Mouse (Mus musculus): ENCODE results near the gene Entpd1. TPM values are rescaled to one million over a fixed set of nuclear protein-coding genes. Genes with fewer than 3 reads are reported as not detected.

Gene Entpd1
- 0.97 and 3.2 TPM in 2 replicates for polyA plus RNA-seq (2011; ENCODE audit: insufficient read length, low read depth, missing spikeins)

DNA sequence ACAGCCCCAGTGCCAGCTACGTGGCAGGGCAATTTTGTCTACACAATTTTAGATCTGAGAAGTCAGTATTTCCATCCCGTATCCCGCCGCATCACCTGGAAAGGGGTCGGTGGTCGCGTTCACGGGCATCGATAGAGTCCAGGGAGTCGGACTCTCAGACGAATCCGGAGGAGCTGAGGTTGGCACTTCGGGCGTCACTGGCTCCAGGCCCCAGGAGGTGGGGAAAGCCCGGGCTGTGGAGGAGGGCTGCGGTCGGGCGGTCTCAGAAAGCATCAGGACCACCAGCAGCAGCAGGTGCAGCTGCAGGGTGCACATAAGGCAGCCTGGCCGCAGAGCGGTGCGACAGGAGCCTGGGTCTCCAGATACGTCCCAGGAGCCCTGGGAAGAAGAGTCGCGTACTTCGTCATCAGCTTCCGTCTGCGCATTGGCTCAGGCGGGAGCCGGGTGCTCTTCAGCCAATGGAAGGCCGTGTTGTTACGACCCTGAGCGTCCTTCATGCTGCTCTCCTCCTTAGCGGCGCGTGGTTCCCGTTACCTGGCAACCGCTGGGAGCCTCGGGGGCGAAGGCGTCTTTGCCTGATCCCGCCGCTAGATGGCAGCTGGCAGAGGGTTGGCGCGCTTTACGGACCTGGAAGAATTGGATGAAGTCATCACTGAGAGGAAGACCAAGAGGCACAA is at the start of gene Entpd1, which contains the start of gene Tctn3:
Gene Entpd1, plus strand, starts transcription at position 537 of the 677 bp plus-strand sequence.
Gene Tctn3, minus strand, starts transcription at position 404 of the 677 bp plus-strand sequence.
- Histone ChIP-seq H3K4me1 (ENCODE audit: control insufficient read depth, insufficient read depth, low read length) (peaks cover 3% of the 10 kb centered on the region), H3K4me3 (ENCODE audit: insufficient read depth, low read length) (peak within 1 kb of the TSS; percentile 75), H3K27ac (ENCODE audit: insufficient read depth, low read length) (no peak within 1 kb of the TSS)
- TF ChIP-seq CTCF (IDR thresholded peaks at IDR 0.05; ENCODE audit: borderline replicate concordance, insufficient read depth, low read length) (peak; percentile 87), POLR2A (IDR thresholded peaks at IDR 0.05; ENCODE audit: low read depth, low read length) (peak; percentile 68; the same call in 1 of the 2 replicates)

DNA sequence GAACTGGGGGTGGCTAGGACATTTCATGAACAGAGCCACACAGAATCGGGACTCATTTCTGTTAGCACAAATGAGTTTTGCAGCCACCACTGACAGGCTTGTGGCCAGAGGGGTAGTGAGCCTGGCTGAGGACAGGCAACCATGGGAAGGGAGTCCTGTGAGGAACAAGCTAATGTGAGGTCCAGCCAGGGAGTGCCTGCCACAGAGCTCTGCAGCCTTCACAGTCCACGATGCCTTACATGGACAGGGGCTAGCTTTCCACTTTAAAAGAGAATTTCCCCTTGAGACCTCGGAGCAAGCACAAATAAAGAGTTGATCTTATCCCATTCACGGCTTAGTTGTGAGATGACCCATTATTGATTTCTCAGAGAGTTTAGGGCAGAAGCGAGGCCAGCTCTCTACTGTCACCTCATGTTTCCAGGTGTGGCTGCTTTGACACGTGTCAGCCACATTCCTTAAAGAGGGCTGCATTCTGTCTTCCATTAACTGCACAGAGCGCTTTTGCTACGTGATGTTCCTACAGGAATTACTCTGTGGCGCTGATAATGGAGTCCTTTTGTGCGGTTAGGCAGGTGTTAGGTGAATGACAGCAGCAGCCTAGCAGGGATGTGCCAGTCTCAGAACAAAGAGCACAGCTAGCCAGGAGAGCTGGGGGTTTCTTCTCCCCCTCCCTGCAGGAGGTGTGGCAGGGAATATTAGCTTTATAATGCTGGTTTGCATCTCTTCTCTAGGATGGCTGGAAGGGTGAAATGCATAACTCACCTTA is 48.1 kb upstream of the Entpd1 start:
- Histone ChIP-seq H3K4me1 (ENCODE audit: control insufficient read depth, insufficient read depth, low read length) (no peaks in the 10 kb centered on the region), H3K27ac (ENCODE audit: insufficient read depth, low read length) (no peak overlapping the region), H3K4me3 (ENCODE audit: insufficient read depth, low read length) (no peak overlapping the region)
- TF ChIP-seq CTCF (IDR thresholded peaks at IDR 0.05; ENCODE audit: borderline replicate concordance, insufficient read depth, low read length), result no peak
- no peak for TF ChIP-seq POLR2A (IDR thresholded peaks at IDR 0.05; ENCODE audit: low read depth, low read length)

GRCm38 (mm10) chr19:40567616-40568015 is 44.5 kb upstream of the Entpd1 start:
- Histone ChIP-seq H3K27ac (ENCODE audit: insufficient read depth, low read length) (no peak overlapping the region), H3K4me3 (ENCODE audit: insufficient read depth, low read length) (no peak overlapping the region), H3K4me1 (ENCODE audit: control insufficient read depth, insufficient read depth, low read length) (no peaks in the 10 kb centered on the region)
- no peak for TF ChIP-seq CTCF (IDR thresholded peaks at IDR 0.05; ENCODE audit: borderline replicate concordance, insufficient read depth, low read length)
- TF ChIP-seq POLR2A (IDR thresholded peaks at IDR 0.05; ENCODE audit: low read depth, low read length), result no peak

- Histone ChIP-seq H3K27ac (ENCODE audit: insufficient read depth, low read length) (no peak overlapping the region), H3K4me3 (ENCODE audit: insufficient read depth, low read length) (no peak overlapping the region), H3K4me1 (ENCODE audit: control insufficient read depth, insufficient read depth, low read length) (no peaks in the 10 kb centered on the region)
- no peak for TF ChIP-seq POLR2A (IDR thresholded peaks at IDR 0.05; ENCODE audit: low read depth, low read length)
- TF ChIP-seq CTCF (IDR thresholded peaks at IDR 0.05; ENCODE audit: borderline replicate concordance, insufficient read depth, low read length), result no peak
Observed at GRCm38 (mm10) chr19:40570726-40571125, 41.4 kb upstream of the Entpd1 start.

GRCm38 (mm10) chr19:40575438-40575837 is 36.7 kb upstream of the Entpd1 start:
- no peaks in the 10 kb centered on the region for H3K4me1 ChIP-seq (ENCODE audit: control insufficient read depth, insufficient read depth, low read length)
- no peak for TF ChIP-seq POLR2A (IDR thresholded peaks at IDR 0.05; ENCODE audit: low read depth, low read length)
- TF ChIP-seq CTCF (IDR thresholded peaks at IDR 0.05; ENCODE audit: borderline replicate concordance, insufficient read depth, low read length), result no peak
- no peak overlapping the region for H3K4me3 ChIP-seq (ENCODE audit: insufficient read depth, low read length)
- no peak overlapping the region for H3K27ac ChIP-seq (ENCODE audit: insufficient read depth, low read length)

DNA sequence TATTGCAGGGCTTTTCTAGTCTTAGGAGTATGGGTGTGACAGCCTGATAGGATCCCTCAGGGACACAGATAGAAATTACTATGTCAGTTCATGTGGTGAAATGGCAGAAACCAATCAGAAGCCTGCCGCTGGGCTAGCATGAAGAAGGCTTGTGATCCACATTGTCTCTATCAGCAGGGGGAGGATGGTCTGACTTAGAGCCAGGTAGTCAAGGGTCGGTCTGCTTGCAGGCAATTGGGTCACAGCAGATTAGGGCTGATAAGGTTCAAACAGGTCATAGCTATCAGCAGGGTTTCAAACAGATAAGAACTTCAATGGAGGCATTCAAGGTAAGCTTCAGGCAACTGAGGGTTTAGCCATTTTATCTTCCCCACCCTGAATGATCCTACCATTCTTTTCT is 31.3 kb upstream of the Entpd1 start:
- TF ChIP-seq POLR2A (IDR thresholded peaks at IDR 0.05; ENCODE audit: low read depth, low read length), result no peak
- no peak for TF ChIP-seq CTCF (IDR thresholded peaks at IDR 0.05; ENCODE audit: borderline replicate concordance, insufficient read depth, low read length)
- Histone ChIP-seq H3K4me3 (ENCODE audit: insufficient read depth, low read length) (no peak overlapping the region), H3K4me1 (ENCODE audit: control insufficient read depth, insufficient read depth, low read length) (no peaks in the 10 kb centered on the region), H3K27ac (ENCODE audit: insufficient read depth, low read length) (no peak overlapping the region)

GRCm38 (mm10) chr19:40581662-40582061 is 30.5 kb upstream of the Entpd1 start:
- Histone ChIP-seq H3K4me3 (ENCODE audit: insufficient read depth, low read length) (no peak overlapping the region), H3K4me1 (ENCODE audit: control insufficient read depth, insufficient read depth, low read length) (no peaks in the 10 kb centered on the region; the same call in 1 of the 2 replicates), H3K27ac (ENCODE audit: insufficient read depth, low read length) (no peak overlapping the region)
- TF ChIP-seq CTCF (IDR thresholded peaks at IDR 0.05; ENCODE audit: borderline replicate concordance, insufficient read depth, low read length), result no peak
- no peak for TF ChIP-seq POLR2A (IDR thresholded peaks at IDR 0.05; ENCODE audit: low read depth, low read length)

GRCm38 (mm10) chr19:40586908-40587307 is 25.3 kb upstream of the Entpd1 start:
- Histone ChIP-seq H3K4me1 (ENCODE audit: control insufficient read depth, insufficient read depth, low read length) (no peaks in the 10 kb centered on the region; the same call in 1 of the 2 replicates), H3K27ac (ENCODE audit: insufficient read depth, low read length) (no peak overlapping the region), H3K4me3 (ENCODE audit: insufficient read depth, low read length) (peak overlapping the region; percentile 96)
- TF ChIP-seq POLR2A (IDR thresholded peaks at IDR 0.05; ENCODE audit: low read depth, low read length) (no peak), CTCF (IDR thresholded peaks at IDR 0.05; ENCODE audit: borderline replicate concordance, insufficient read depth, low read length) (no peak)

- no peaks in the 10 kb centered on the region; the same call in 1 of the 2 replicates for H3K4me1 ChIP-seq (ENCODE audit: control insufficient read depth, insufficient read depth, low read length)
- peak overlapping the region; percentile 96 for H3K4me3 ChIP-seq (ENCODE audit: insufficient read depth, low read length)
- 0 out of 2 replicates have a peak overlapping the region, but pooled peaks have one; percentile 17 for H3K27ac ChIP-seq (ENCODE audit: insufficient read depth, low read length)
- no peak for TF ChIP-seq POLR2A (IDR thresholded peaks at IDR 0.05; ENCODE audit: low read depth, low read length)
- no peak for TF ChIP-seq CTCF (IDR thresholded peaks at IDR 0.05; ENCODE audit: borderline replicate concordance, insufficient read depth, low read length)
Observed at GRCm38 (mm10) chr19:40587491-40588292, 24.5 kb upstream of the Entpd1 start.

Measured in embryonic fibroblast, embryonic 13.5 days (primary cell).